24 mouse cellular contexts compared by ENCODE assay signal in the genomic region with DNA sequence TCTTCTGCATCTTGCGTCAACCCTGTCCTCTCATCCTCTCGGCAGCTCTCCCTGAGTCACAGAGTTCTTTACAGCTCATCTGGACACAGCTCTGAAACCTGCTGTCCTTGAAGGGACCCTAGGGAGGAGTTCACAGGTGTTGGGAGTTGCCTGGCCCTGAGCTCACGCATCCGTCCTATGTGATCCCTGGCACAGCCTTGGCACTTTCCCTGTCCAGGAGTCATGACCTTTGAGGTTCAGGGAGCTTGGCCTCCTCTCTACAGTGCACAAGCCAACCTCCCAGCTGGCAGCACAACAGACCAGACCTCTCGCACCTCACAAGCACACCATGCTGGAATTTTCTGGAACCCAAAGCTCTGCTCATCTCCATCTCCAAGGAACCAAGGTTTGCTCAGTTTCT.
"Had no signal": no experiment of that assay in that cellular context is flagged by ENCODE, and none has a peak within 500 bp of the region (broad histone marks: within the 10 kb centered on the region; RNA-seq: fewer than 3 reads in every experiment).

No protein-coding gene starts in this region.

- ATAC-seq: forebrain, embryonic 16.5 days; hindbrain, embryonic 16.5 days; intestine, embryonic 16.5 days had no signal

- H3K4me2 ChIP-seq: heart, embryonic 12.5 days; hindbrain, embryonic 12.5 days; hindbrain, embryonic 14.5 days; limb, embryonic 13.5 days; limb, embryonic 15.5 days; liver, embryonic 11.5 days had no signal

- DNase-seq: gastrocnemius, postnatal 36 days; heart, adult 18-20 months; heart, postnatal 10 days; heart, postnatal 4 days; kidney, adult 18-20 months; kidney, adult 9 months; kidney, postnatal 14 days; layer of hippocampus, adult 9-11 months; layer of hippocampus, postnatal 36 days; left cerebral cortex, postnatal 4 days; lung, adult 18-20 months had no signal

- H3K9me3 ChIP-seq: heart, embryonic 10.5 days; heart, embryonic 12.5 days; hindbrain, embryonic 10.5 days; hindbrain, embryonic 12.5 days; limb, embryonic 13.5 days; limb, embryonic 15.5 days had no signal

- H3K27me3 ChIP-seq: heart, embryonic 12.5 days; hindbrain, embryonic 12.5 days; limb, embryonic 13.5 days; limb, embryonic 15.5 days had no signal

- H3K4me3 ChIP-seq: heart, embryonic 10.5 days; heart, embryonic 12.5 days; hindbrain, embryonic 10.5 days; hindbrain, embryonic 12.5 days; limb, embryonic 13.5 days; limb, embryonic 15.5 days had no signal

- H3K27ac ChIP-seq: heart, embryonic 10.5 days; hindbrain, embryonic 10.5 days; hindbrain, embryonic 12.5 days; hindbrain, embryonic 14.5 days; kidney, postnatal 0 days; limb, embryonic 13.5 days; limb, embryonic 15.5 days; liver, embryonic 14.5 days had no signal

- H3K9ac ChIP-seq: heart, embryonic 12.5 days; hindbrain, embryonic 12.5 days; hindbrain, embryonic 14.5 days; limb, embryonic 13.5 days; limb, embryonic 15.5 days; liver, embryonic 14.5 days had no signal
